Mouse (Mus musculus): ENCODE measurements at regions not wholly inside any gene's neighbourhood (a gene's known extent, or its start where the extent isn't known, plus 50 kb on each side); places are given as distances from the start of the nearest gene placed in this dataset.

- no peak overlapping the region for H3K4me3 ChIP-seq
- 0 out of 2 replicates have a peak, but pooled peaks cover 4% of the 10 kb centered on the region for H3K4me1 ChIP-seq (replicated peaks)
- H3K27ac ChIP-seq = no peak overlapping the region
- ATAC-seq (replicated peaks; ENCODE audit: insufficient number of reproducible peaks, insufficient read depth, low FRiP score, low read depth) = no peak
- H3K27me3 ChIP-seq = no peaks in the 10 kb centered on the region
- no peaks in the 10 kb centered on the region for H3K36me3 ChIP-seq
- no peaks in the 10 kb centered on the region for H3K9me3 ChIP-seq (replicated peaks)
- no peak overlapping the region for H3K4me2 ChIP-seq
- 80% methylated on average over 5 of the region's 5 CpGs for WGBS
- H3K9ac ChIP-seq = no peak overlapping the region
Observed at GRCm38 (mm10) chr3:102663711-102664110, 70.6 kb upstream of the Tspan2 start.

- Histone ChIP-seq H3K4me3 (no peak overlapping the region), H3K27me3 (no peaks in the 10 kb centered on the region), H3K27ac (no peak overlapping the region), H3K9ac (no peak overlapping the region), H3K4me2 (no peak overlapping the region), H3K9me3 (replicated peaks) (no peaks in the 10 kb centered on the region), H3K4me1 (replicated peaks) (0 out of 2 replicates have a peak, but pooled peaks cover 8% of the 10 kb centered on the region), H3K36me3 (no peaks in the 10 kb centered on the region)
- WGBS = 42% methylated on average over 6 of the region's 6 CpGs
- ATAC-seq (replicated peaks; ENCODE audit: insufficient number of reproducible peaks, insufficient read depth, low FRiP score, low read depth) = no peak
Observed at GRCm38 (mm10) chr3:102664665-102665190, 69.6 kb upstream of the Tspan2 start.

- Histone ChIP-seq H3K36me3 (no peaks in the 10 kb centered on the region), H3K4me3 (no peak overlapping the region), H3K27ac (no peak overlapping the region), H3K9ac (no peak overlapping the region), H3K4me1 (replicated peaks) (0 out of 2 replicates have a peak, but pooled peaks cover 11% of the 10 kb centered on the region), H3K27me3 (no peaks in the 10 kb centered on the region), H3K9me3 (replicated peaks) (no peaks in the 10 kb centered on the region), H3K4me2 (no peak overlapping the region)
- 63% methylated on average over 3 of the region's 3 CpGs for WGBS
- no peak for ATAC-seq (replicated peaks; ENCODE audit: insufficient number of reproducible peaks, insufficient read depth, low FRiP score, low read depth)
Observed at GRCm38 (mm10) chr3:102667796-102668195, 66.5 kb upstream of the Tspan2 start.

DNA sequence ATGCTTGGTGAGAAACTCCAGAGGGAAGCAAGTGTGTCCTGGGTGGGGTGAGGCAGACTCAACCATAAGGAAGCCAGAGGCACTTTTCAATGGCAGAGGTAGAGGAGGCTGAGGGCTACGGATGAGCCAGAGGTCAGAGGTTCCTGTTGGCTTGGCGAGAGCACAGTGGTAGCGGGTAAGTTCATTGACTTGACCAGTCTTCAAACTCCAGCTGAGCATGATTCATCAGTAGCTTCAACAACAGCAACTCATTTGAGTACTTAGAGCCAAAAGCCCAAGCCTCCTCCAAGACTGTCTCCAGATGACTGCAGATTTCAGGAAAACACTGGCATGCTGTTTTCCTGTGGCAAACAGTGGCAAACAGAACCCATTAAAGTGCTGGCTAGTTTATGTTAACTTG is 65.8 kb upstream of the Tspan2 start:
- H3K36me3 ChIP-seq = no peaks in the 10 kb centered on the region
- no peaks in the 10 kb centered on the region for H3K9me3 ChIP-seq (replicated peaks)
- no peak overlapping the region for H3K4me2 ChIP-seq
- H3K27ac ChIP-seq = no peak overlapping the region
- H3K9ac ChIP-seq = no peak overlapping the region
- WGBS = 96% methylated on average over 3 of the region's 3 CpGs
- H3K27me3 ChIP-seq = no peaks in the 10 kb centered on the region
- no peak for ATAC-seq (replicated peaks; ENCODE audit: insufficient number of reproducible peaks, insufficient read depth, low FRiP score, low read depth)
- H3K4me3 ChIP-seq = no peak overlapping the region
- H3K4me1 ChIP-seq (replicated peaks) = 0 out of 2 replicates have a peak, but pooled peaks cover 11% of the 10 kb centered on the region

- H3K4me3 ChIP-seq = no peak overlapping the region
- H3K4me1 ChIP-seq (replicated peaks) = 0 out of 2 replicates have a peak, but pooled peaks cover 7% of the 10 kb centered on the region
- 30% methylated on average over 2 of the region's 2 CpGs for WGBS
- no peak for ATAC-seq (replicated peaks; ENCODE audit: insufficient number of reproducible peaks, insufficient read depth, low FRiP score, low read depth)
- peak overlapping the region; percentile 8; the same call in 1 of the 2 replicates for H3K4me2 ChIP-seq
- H3K9ac ChIP-seq = no peak overlapping the region
- no peaks in the 10 kb centered on the region for H3K9me3 ChIP-seq (replicated peaks)
- H3K27ac ChIP-seq = no peak overlapping the region
- H3K36me3 ChIP-seq = no peaks in the 10 kb centered on the region
- H3K27me3 ChIP-seq = no peaks in the 10 kb centered on the region
Observed at GRCm38 (mm10) chr3:102669951-102670350, 64.4 kb upstream of the Tspan2 start.

- H3K4me3 ChIP-seq = no peak overlapping the region
- WGBS = 19% methylated on average over 5 of the region's 5 CpGs
- H3K4me1 ChIP-seq (replicated peaks) = 0 out of 2 replicates have a peak, but pooled peaks cover 7% of the 10 kb centered on the region
Observed at GRCm38 (mm10) chr3:102670557-102670956, 63.8 kb upstream of the Tspan2 start.

GRCm38 (mm10) chr3:102670972-102671371 is 63.4 kb upstream of the Tspan2 start:
- 0 out of 2 replicates have a peak, but pooled peaks cover 7% of the 10 kb centered on the region for H3K4me1 ChIP-seq (replicated peaks)
- H3K9me3 ChIP-seq (replicated peaks) = no peaks in the 10 kb centered on the region
- H3K27me3 ChIP-seq = no peaks in the 10 kb centered on the region
- H3K27ac ChIP-seq = no peak overlapping the region
- no peak for ATAC-seq (replicated peaks; ENCODE audit: insufficient number of reproducible peaks, insufficient read depth, low FRiP score, low read depth)
- H3K9ac ChIP-seq = no peak overlapping the region
- H3K36me3 ChIP-seq = no peaks in the 10 kb centered on the region
- H3K4me2 ChIP-seq = no peak overlapping the region
- H3K4me3 ChIP-seq = no peak overlapping the region
- 37% methylated on average over 5 of the region's 5 CpGs for WGBS

More at GRCm38 (mm10) chr3:102670557-102670956, 63.8 kb upstream of the Tspan2 start:
- H3K27ac ChIP-seq = no peak overlapping the region
- no peak; the same call in 1 of the 2 replicates for ATAC-seq (replicated peaks; ENCODE audit: insufficient number of reproducible peaks, insufficient read depth, low FRiP score, low read depth)
- no peaks in the 10 kb centered on the region for H3K9me3 ChIP-seq (replicated peaks)
- no peaks in the 10 kb centered on the region for H3K27me3 ChIP-seq
- H3K4me2 ChIP-seq = no peak overlapping the region
- H3K36me3 ChIP-seq = no peaks in the 10 kb centered on the region
- no peak overlapping the region for H3K9ac ChIP-seq

- Histone ChIP-seq H3K9me3 (replicated peaks) (no peaks in the 10 kb centered on the region), H3K4me3 (no peak overlapping the region), H3K36me3 (no peaks in the 10 kb centered on the region), H3K9ac (no peak overlapping the region), H3K4me1 (replicated peaks) (0 out of 2 replicates have a peak, but pooled peaks cover 7% of the 10 kb centered on the region), H3K27ac (no peak overlapping the region), H3K4me2 (no peak overlapping the region), H3K27me3 (peaks cover 3% of the 10 kb centered on the region; the same call in 1 of the 2 replicates)
- WGBS = 65% methylated on average over 5 of the region's 5 CpGs
- no peak for ATAC-seq (replicated peaks; ENCODE audit: insufficient number of reproducible peaks, insufficient read depth, low FRiP score, low read depth)
Observed at GRCm38 (mm10) chr3:102673506-102673905, 60.8 kb upstream of the Tspan2 start.

DNA sequence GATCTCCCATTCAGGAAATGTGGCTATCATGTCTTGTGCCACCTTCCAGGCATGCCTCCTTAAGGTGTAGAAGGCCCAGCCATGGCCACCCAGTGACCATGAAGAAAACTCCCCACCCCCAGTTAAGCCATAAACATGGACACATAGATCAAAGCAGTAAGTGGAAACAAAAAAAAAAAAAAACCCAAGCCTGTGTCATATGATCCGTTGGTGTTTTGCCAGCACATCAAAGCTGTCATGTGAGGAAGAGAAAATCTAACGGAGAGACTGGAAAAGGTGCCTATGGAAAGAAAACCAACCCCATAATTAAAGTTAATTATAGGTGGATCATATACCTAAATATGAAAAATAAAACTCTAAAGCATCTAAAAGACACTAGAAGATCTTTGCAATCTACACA is 60.3 kb upstream of the Tspan2 start:
- Histone ChIP-seq H3K9me3 (replicated peaks) (no peaks in the 10 kb centered on the region), H3K4me3 (no peak overlapping the region), H3K36me3 (no peaks in the 10 kb centered on the region), H3K4me2 (no peak overlapping the region), H3K9ac (no peak overlapping the region), H3K27me3 (peaks cover 3% of the 10 kb centered on the region; the same call in 1 of the 2 replicates), H3K27ac (no peak overlapping the region), H3K4me1 (replicated peaks) (0 out of 2 replicates have a peak, but pooled peaks cover 7% of the 10 kb centered on the region)
- ATAC-seq (replicated peaks; ENCODE audit: insufficient number of reproducible peaks, insufficient read depth, low FRiP score, low read depth) = no peak
- WGBS = 47% methylated on average over 2 of the region's 2 CpGs

GRCm38 (mm10) chr3:102676946-102677534 is 57.3 kb upstream of the Tspan2 start:
- no peaks in the 10 kb centered on the region for H3K36me3 ChIP-seq
- no peak for ATAC-seq (replicated peaks; ENCODE audit: insufficient number of reproducible peaks, insufficient read depth, low FRiP score, low read depth)
- no peaks in the 10 kb centered on the region for H3K9me3 ChIP-seq (replicated peaks)
- no peak overlapping the region for H3K4me3 ChIP-seq
- H3K27me3 ChIP-seq = peaks cover 3% of the 10 kb centered on the region; the same call in 1 of the 2 replicates
- no peak overlapping the region for H3K4me2 ChIP-seq
- no peak overlapping the region for H3K9ac ChIP-seq
- no peaks in the 10 kb centered on the region for H3K4me1 ChIP-seq (replicated peaks)
- 75% methylated on average over 7 of the region's 7 CpGs for WGBS
- H3K27ac ChIP-seq = no peak overlapping the region

- Histone ChIP-seq H3K36me3 (no peaks in the 10 kb centered on the region), H3K27me3 (peaks cover 3% of the 10 kb centered on the region; the same call in 1 of the 2 replicates), H3K4me1 (replicated peaks) (no peaks in the 10 kb centered on the region), H3K4me2 (no peak overlapping the region), H3K27ac (no peak overlapping the region), H3K4me3 (no peak overlapping the region), H3K9ac (no peak overlapping the region), H3K9me3 (replicated peaks) (no peaks in the 10 kb centered on the region)
- 85% methylated on average over 1 of the region's 1 CpGs for WGBS
- ATAC-seq (replicated peaks; ENCODE audit: insufficient number of reproducible peaks, insufficient read depth, low FRiP score, low read depth) = peak; percentile 47; the same call in 1 of the 2 replicates
Observed at GRCm38 (mm10) chr3:102678516-102678915, 55.8 kb upstream of the Tspan2 start.

- no peaks in the 10 kb centered on the region for H3K36me3 ChIP-seq
- H3K9ac ChIP-seq = no peak overlapping the region
- H3K4me2 ChIP-seq = no peak overlapping the region
- no peaks in the 10 kb centered on the region for H3K9me3 ChIP-seq (replicated peaks)
- ATAC-seq (replicated peaks; ENCODE audit: insufficient number of reproducible peaks, insufficient read depth, low FRiP score, low read depth) = no peak
- no peaks in the 10 kb centered on the region for H3K4me1 ChIP-seq (replicated peaks)
- H3K4me3 ChIP-seq = no peak overlapping the region
- 52% methylated on average over 8 of the region's 8 CpGs for WGBS
- H3K27me3 ChIP-seq = no peaks in the 10 kb centered on the region
- H3K27ac ChIP-seq = no peak overlapping the region
Observed at GRCm38 (mm10) chr3:102682424-102682823, 51.9 kb upstream of the Tspan2 start.

All from heart, embryonic 15.5 days (tissue).